ENCODE assay signal across 15 mouse cellular contexts in genomic region chr1:89870134-89870905, GRCm38 (mm10).
DNase-seq lines count a peak whose midpoint lies in the region; ATAC-seq and TF ChIP-seq lines count a peak whose summit lies in the region.
"Had no signal": no experiment of that assay in that cellular context is flagged by ENCODE, and none has a peak within 500 bp of the region (broad histone marks: within the 10 kb centered on the region; RNA-seq: fewer than 3 reads in every experiment).

No protein-coding gene starts in this region.

- no peaks in the 10 kb centered on the region for H3K4me1 ChIP-seq in lung, embryonic 14.5 days (ENCODE audit: insufficient read depth)
- H3K4me1 ChIP-seq in ES-Bruce4 (ENCODE audit: control insufficient read depth, insufficient read depth, low read length) = peaks cover 17% of the 10 kb centered on the region
- H3K4me1 ChIP-seq: liver, embryonic 13.5 days; stomach, embryonic 15.5 days had no signal

- TF ChIP-seq CTCF in gastrocnemius, adult 2 months (IDR thresholded peaks at IDR 0.05) = no peak
- TF ChIP-seq CTCF in lung, embryonic 14.5 days (IDR thresholded peaks at IDR 0.05; ENCODE audit: low read depth) = no peak
- no peak for TF ChIP-seq CTCF in ES-Bruce4 (IDR thresholded peaks at IDR 0.05; ENCODE audit: low read depth, low read length)
- TF ChIP-seq CTCF in brain, embryonic 14.5 days (IDR thresholded peaks at IDR 0.05; ENCODE audit: borderline replicate concordance, extremely low read depth, insufficient read depth, insufficient read length) = no peak

- peak overlapping the region; percentile 35; the same call in 1 of the 2 replicates for H3K27ac ChIP-seq in gastrocnemius, adult 2 months
- no peak overlapping the region for H3K27ac ChIP-seq in lung, embryonic 14.5 days (ENCODE audit: low read depth)
- H3K27ac ChIP-seq in ES-Bruce4 (ENCODE audit: insufficient read depth, low read length) = peak overlapping the region; percentile 71
- H3K27ac ChIP-seq: intestine, embryonic 15.5 days; liver, embryonic 13.5 days; neural tube, embryonic 15.5 days; stomach, embryonic 15.5 days had no signal

- no peak overlapping the region for H3K4me3 ChIP-seq in gastrocnemius, adult 2 months
- H3K4me3 ChIP-seq in lung, embryonic 14.5 days (ENCODE audit: low read depth, low read length) = no peak overlapping the region
- no peak overlapping the region for H3K4me3 ChIP-seq in ES-Bruce4 (ENCODE audit: low read depth, low read length)
- H3K4me3 ChIP-seq: intestine, embryonic 15.5 days; liver, embryonic 13.5 days; neural tube, embryonic 15.5 days; stomach, embryonic 15.5 days had no signal

- no peak for TF ChIP-seq POLR2A in ES-Bruce4 (IDR thresholded peaks at IDR 0.05; ENCODE audit: insufficient read depth, low read length)
- no peak for TF ChIP-seq POLR2A in brain, embryonic 14.5 days (IDR thresholded peaks at IDR 0.05; ENCODE audit: borderline replicate concordance, extremely low read depth, insufficient read depth, insufficient read length, poor library complexity, severe bottlenecking)

- peak; percentile 93 for TF ChIP-seq EP300 in ES-Bruce4 (IDR thresholded peaks at IDR 0.05; ENCODE audit: insufficient read depth, low read depth, low read length)

- no peaks in the 10 kb centered on the region for H3K36me3 ChIP-seq in lung, embryonic 14.5 days (ENCODE audit: insufficient read depth)
- no peaks in the 10 kb centered on the region for H3K36me3 ChIP-seq in ES-Bruce4 (ENCODE audit: control insufficient read depth, insufficient read depth, low read length, poor library complexity, severe bottlenecking)
- H3K36me3 ChIP-seq: intestine, embryonic 15.5 days; liver, embryonic 13.5 days; neural tube, embryonic 15.5 days; stomach, embryonic 15.5 days had no signal

- H3K4me2 ChIP-seq in lung, embryonic 14.5 days = no peak overlapping the region
- H3K4me2 ChIP-seq: intestine, embryonic 15.5 days; liver, embryonic 13.5 days; neural tube, embryonic 15.5 days; stomach, embryonic 15.5 days had no signal

- ATAC-seq in lung, embryonic 14.5 days (ENCODE audit: insufficient read depth) = no peak
- ATAC-seq: intestine, embryonic 15.5 days had no signal

- intact Hi-C loops in gastrocnemius, adult 2 months (cut with DNase I) = no loop called here
- intact Hi-C loops in left cerebral cortex, postnatal 4 days (cut with DNase I) = no loop called here

- H3K27me3 ChIP-seq in lung, embryonic 14.5 days (ENCODE audit: insufficient read depth, low read length) = no peaks in the 10 kb centered on the region
- H3K27me3 ChIP-seq in ES-Bruce4 (ENCODE audit: control insufficient read depth, insufficient read depth, low read length, poor library complexity, severe bottlenecking) = no peaks in the 10 kb centered on the region
- H3K27me3 ChIP-seq: intestine, embryonic 15.5 days; liver, embryonic 13.5 days; neural tube, embryonic 15.5 days; stomach, embryonic 15.5 days had no signal

- no peaks in the 10 kb centered on the region for H3K9me3 ChIP-seq in lung, embryonic 14.5 days (ENCODE audit: low read depth, low read length)
- H3K9me3 ChIP-seq in ES-Bruce4 (replicated peaks; ENCODE audit: control insufficient read depth, insufficient read depth, low read length, poor library complexity, severe bottlenecking) = no peaks in the 10 kb centered on the region
- H3K9me3 ChIP-seq: intestine, embryonic 15.5 days; liver, embryonic 13.5 days; neural tube, embryonic 15.5 days; stomach, embryonic 15.5 days had no signal

- no peak for DNase-seq in gastrocnemius, adult 2 months
- DNase-seq in gastrocnemius, postnatal 25 days = no peak
- DNase-seq in lung, embryonic 14.5 days = peak; percentile 26
- DNase-seq in lung, adult 18-20 months = no peak
- DNase-seq in brain, embryonic 14.5 days (ENCODE audit: low read depth) = peak; percentile 39
- no peak for DNase-seq in testis, postnatal 10 days (ENCODE audit: low spot score)
- no peak for DNase-seq in left cerebral cortex, postnatal 4 days
- DNase-seq: cerebellum, adult 2 months; kidney, postnatal 36 days; liver, embryonic 13.5 days; right cerebral cortex, postnatal 25 days had no signal

- H3K9ac ChIP-seq in lung, embryonic 14.5 days = no peak overlapping the region
- H3K9ac ChIP-seq in ES-Bruce4 (ENCODE audit: low read depth, poor library complexity, severe bottlenecking) = no peak overlapping the region
- H3K9ac ChIP-seq: intestine, embryonic 15.5 days; liver, embryonic 13.5 days; neural tube, embryonic 15.5 days; stomach, embryonic 15.5 days had no signal

- 50% methylated on average over 12 of the region's 12 CpGs for WGBS in lung, embryonic 14.5 days

Comparison
In these comparisons a context has a peak if more than half of its experiments do, and no peak if none do; other contexts are left out.
1. DNase-seq: peak in lung, embryonic 14.5 days (single experiment) and brain, embryonic 14.5 days (single experiment); none in gastrocnemius, adult 2 months (single experiment), gastrocnemius, postnatal 25 days (single experiment), lung, adult 18-20 months (0 of 2), testis, postnatal 10 days (single experiment) and left cerebral cortex, postnatal 4 days (single experiment).